Mouse (Mus musculus): Measurements from ENCODE around the gene Ubiad1. TPM values are rescaled to one million over a fixed set of nuclear protein-coding genes. Genes with fewer than 3 reads are reported as not detected.

The Ubiad1 gene
- polyA plus RNA-seq, 1 experiment from 2014 or later = 21.7 TPM

DNA sequence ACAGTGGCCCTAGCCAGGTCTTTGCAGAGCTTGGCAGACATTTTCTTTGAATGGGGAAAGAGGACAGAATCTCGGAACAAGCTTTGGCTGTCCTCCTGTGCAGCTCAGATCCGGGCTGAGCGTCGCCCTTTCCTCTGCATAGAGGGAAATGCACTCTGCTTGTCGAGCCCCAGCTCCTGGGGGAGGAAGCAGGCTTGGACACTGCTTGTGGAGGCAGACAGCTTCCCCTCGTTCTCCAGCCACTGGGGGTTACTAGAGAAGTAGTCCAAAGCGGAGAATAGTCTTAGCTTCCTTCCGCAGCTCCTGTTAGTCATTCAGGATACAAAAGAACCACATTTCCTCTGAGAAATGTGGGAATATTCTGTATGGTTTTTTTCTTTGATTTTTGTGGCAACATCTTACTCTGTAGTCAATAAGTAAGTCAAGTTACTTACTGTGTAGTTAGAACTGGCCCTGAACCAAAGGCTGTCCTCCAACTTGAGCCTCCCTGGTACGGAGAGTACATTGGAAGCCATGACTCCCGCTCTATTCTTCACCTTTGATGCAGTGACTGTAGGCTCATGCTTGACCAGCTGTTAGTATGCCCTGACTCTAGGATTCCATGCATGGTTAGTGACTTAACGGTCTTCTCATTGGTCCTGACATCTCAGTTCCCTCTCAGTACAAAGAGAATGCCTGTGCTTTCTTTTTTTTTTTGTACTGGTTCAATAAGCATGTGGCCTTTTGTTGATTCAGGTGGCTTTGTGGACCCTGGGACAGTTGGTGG lies 25.1 kb upstream of the Ubiad1 start:
- Histone ChIP-seq H3K27me3 (no peaks in the 10 kb centered on the region), H3K4me3 (replicated peaks) (no peak overlapping the region), H3K4me2 (replicated peaks) (no peak overlapping the region), H3K36me3 (peaks cover 92% of the 10 kb centered on the region), H3K9me3 (replicated peaks) (no peaks in the 10 kb centered on the region), H3K4me1 (peaks cover 6% of the 10 kb centered on the region; the same call in 1 of the 2 replicates), H3K9ac (no peak overlapping the region), H3K27ac (replicated peaks) (0 out of 2 replicates have a peak overlapping the region, but pooled peaks have one; percentile 17)
- whole genome bisulfite sequencing = 83% methylated on average over 11 of the region's 11 CpGs
- ATAC-seq (ENCODE audit: insufficient number of reproducible peaks, low FRiP score, low TSS enrichment, low read depth) = no peak

DNA sequence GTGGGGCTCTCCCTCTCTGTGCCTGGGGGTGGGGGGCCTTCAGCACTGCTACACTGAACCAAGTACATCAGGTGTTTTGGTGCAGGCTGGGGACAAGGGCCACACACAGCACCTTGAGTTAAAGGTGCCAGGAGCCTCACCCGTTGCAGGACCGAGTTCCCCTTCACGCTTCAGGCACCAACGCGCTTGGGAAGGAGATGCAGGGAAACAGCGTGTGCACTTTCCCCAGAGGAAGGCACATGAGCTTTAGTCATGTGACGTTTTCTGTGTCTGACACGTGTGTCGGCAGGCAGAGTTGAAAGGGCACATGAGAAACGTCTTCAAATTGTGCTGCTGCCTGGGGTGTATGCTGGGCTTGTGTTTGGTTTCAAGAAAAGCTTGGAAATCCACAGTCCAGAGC lies 23.8 kb upstream of the Ubiad1 start:
- H3K36me3 ChIP-seq = peaks cover 99% of the 10 kb centered on the region
- H3K4me3 ChIP-seq (replicated peaks) = no peak overlapping the region
- H3K4me2 ChIP-seq (replicated peaks) = no peak overlapping the region
- H3K4me1 ChIP-seq = peaks cover 6% of the 10 kb centered on the region; the same call in 1 of the 2 replicates
- H3K27ac ChIP-seq (replicated peaks) = no peak overlapping the region
- no peak overlapping the region for H3K9ac ChIP-seq
- H3K9me3 ChIP-seq (replicated peaks) = no peaks in the 10 kb centered on the region
- 88% methylated on average over 10 of the region's 10 CpGs for WGBS
- no peaks in the 10 kb centered on the region for H3K27me3 ChIP-seq
- no peak for ATAC-seq (ENCODE audit: insufficient number of reproducible peaks, low FRiP score, low TSS enrichment, low read depth)

DNA sequence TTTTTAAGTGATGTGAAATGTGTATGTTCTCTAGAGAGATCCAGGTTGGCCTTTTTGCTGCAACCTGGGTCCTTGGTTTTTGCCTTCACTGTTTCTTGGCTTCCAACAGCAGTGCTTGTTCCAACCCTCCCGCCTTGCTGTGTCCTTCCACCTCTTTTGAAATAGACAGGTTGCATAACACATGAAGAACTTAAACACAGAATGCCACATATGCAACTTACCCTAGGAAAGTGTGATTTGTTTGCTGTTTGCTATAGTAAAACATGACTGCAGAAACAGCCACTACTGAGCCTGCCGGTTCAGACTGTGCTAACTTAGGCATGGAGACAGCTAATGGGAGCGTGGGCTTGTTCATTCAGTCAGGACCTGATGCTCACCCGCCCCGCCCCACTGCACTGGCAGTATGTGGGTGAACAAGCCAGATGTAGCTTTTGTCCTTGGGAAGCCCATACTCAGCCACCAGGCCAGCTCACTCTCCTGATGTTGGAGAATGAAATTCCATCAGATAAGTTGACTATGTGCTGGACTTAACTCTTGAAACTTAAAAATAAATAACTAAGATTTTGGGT lies 22.0 kb upstream of the Ubiad1 start:
- no peak overlapping the region for H3K9ac ChIP-seq
- H3K36me3 ChIP-seq = peaks cover 98% of the 10 kb centered on the region
- peaks cover under 1% of the 10 kb centered on the region; the same call in 1 of the 2 replicates for H3K4me1 ChIP-seq
- H3K27ac ChIP-seq (replicated peaks) = no peak overlapping the region
- no peak overlapping the region for H3K4me2 ChIP-seq (replicated peaks)
- no peak overlapping the region for H3K4me3 ChIP-seq (replicated peaks)
- no peaks in the 10 kb centered on the region for H3K9me3 ChIP-seq (replicated peaks)
- WGBS = 90% methylated on average over 5 of the region's 5 CpGs
- H3K27me3 ChIP-seq = no peaks in the 10 kb centered on the region
- no peak for ATAC-seq (ENCODE audit: insufficient number of reproducible peaks, low FRiP score, low TSS enrichment, low read depth)

DNA sequence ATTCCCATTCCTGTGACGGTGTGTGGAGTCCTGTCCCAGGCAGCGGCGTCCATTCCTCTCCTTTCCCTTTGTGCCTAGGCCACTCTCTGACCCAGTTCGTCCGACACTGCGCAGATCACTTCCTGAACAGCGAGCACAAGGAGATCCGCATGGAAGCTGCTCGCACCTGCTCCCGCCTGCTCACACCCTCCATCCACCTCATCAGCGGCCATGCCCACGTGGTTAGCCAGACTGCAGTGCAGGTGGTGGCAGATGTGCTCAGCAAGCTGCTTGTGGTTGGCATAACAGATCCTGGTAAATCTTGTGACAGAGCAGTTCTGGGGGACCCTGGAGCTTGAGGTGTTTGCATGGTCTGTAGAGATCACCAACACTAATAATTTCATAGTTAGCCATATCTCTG lies 20.3 kb upstream of the Ubiad1 start:
- Histone ChIP-seq H3K4me3 (replicated peaks) (no peak overlapping the region), H3K9ac (no peak overlapping the region), H3K9me3 (replicated peaks) (no peaks in the 10 kb centered on the region), H3K4me2 (replicated peaks) (no peak overlapping the region), H3K36me3 (peaks cover 95% of the 10 kb centered on the region), H3K27me3 (no peaks in the 10 kb centered on the region), H3K27ac (replicated peaks) (no peak overlapping the region), H3K4me1 (no peaks in the 10 kb centered on the region)
- WGBS = 92% methylated on average over 12 of the region's 12 CpGs
- ATAC-seq (ENCODE audit: insufficient number of reproducible peaks, low FRiP score, low TSS enrichment, low read depth) = no peak

DNA sequence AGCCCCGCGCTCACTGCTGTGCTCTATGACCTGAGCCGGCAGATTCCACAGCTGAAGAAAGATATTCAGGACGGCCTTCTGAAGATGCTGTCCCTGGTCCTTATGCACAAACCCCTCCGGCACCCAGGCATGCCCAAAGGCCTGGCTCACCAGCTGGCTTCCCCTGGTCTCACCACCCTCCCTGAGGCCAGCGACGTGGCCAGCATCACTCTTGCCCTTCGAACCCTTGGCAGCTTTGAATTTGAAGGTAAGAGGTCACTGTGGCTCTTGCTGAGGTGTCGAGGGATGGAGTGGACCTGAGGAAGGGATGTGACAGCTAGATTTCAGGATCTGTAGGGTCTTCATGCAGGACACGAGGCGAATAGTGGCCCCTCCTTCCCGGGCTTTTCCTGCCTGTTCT lies 19.7 kb upstream of the Ubiad1 start:
- no peak overlapping the region for H3K27ac ChIP-seq (replicated peaks)
- H3K4me1 ChIP-seq = no peaks in the 10 kb centered on the region
- H3K9me3 ChIP-seq (replicated peaks) = no peaks in the 10 kb centered on the region
- 95% methylated on average over 12 of the region's 12 CpGs for WGBS
- H3K36me3 ChIP-seq = peaks cover 95% of the 10 kb centered on the region
- H3K27me3 ChIP-seq = no peaks in the 10 kb centered on the region
- no peak overlapping the region for H3K4me3 ChIP-seq (replicated peaks)
- ATAC-seq (ENCODE audit: insufficient number of reproducible peaks, low FRiP score, low TSS enrichment, low read depth) = no peak
- no peak overlapping the region for H3K9ac ChIP-seq
- no peak overlapping the region for H3K4me2 ChIP-seq (replicated peaks)

DNA sequence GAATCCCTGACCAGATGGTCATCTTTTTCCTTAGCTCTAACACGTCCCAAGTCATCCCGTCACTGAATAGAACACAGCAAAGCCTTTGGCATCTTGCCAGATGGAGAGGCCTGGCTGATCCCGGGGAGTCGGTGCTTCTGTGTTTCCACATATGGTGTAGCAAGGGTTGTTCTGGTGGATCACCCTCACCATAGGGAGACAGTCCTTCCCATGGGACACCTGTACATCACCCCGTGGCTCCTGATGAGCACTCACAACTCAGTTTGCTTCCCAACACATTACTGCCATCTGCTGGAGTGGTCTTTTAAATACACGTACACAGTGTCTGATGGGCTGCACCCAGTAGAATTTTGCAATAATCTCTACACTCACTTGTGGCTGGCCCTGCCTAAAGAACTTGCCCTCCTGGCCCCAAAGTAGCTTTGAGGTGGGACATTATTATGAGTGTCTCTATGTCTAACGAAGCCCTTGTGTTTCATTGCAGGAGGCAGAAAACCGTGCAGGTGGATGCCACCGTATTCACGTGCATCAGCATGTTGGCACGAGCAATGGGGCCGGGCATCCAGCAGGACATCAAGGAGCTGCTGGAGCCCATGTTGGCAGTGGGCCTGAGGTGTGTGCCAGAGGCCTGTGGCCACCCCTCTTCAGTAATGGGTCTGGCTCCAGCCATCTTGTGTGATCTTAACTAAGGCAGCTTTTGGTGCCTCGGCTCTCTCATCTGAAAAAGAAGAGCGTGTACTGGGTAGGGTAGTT lies 18.8 kb upstream of the Ubiad1 start:
- Histone ChIP-seq H3K36me3 (peaks cover 95% of the 10 kb centered on the region), H3K9ac (no peak overlapping the region), H3K27me3 (no peaks in the 10 kb centered on the region), H3K4me2 (replicated peaks) (no peak overlapping the region), H3K4me1 (no peaks in the 10 kb centered on the region), H3K9me3 (replicated peaks) (no peaks in the 10 kb centered on the region), H3K27ac (replicated peaks) (no peak overlapping the region), H3K4me3 (replicated peaks) (no peak overlapping the region)
- ATAC-seq (ENCODE audit: insufficient number of reproducible peaks, low FRiP score, low TSS enrichment, low read depth) = 0 out of 2 replicates have a peak, but pooled peaks have one; percentile 30
- 72% methylated on average over 14 of the region's 14 CpGs for WGBS

DNA sequence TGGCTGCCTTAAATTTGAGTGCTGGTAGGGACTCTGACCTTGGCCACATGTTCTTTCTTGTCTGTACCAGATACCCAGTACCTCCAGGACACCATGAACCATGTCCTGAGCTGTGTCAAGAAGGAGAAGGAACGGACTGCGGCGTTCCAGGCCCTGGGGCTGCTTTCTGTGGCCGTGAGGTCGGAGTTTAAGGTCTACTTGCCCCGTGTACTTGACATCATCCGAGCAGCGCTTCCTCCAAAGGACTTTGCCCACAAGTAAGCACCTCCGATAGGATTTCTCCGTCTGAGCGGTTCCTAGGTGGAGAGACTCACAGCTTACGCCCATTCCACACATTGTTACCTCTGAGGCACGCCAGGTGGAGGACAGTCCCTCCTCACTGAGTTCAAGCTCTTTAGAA lies 18.1 kb upstream of the Ubiad1 start:
- no peak overlapping the region for H3K27ac ChIP-seq (replicated peaks)
- WGBS = 89% methylated on average over 13 of the region's 13 CpGs

DNA sequence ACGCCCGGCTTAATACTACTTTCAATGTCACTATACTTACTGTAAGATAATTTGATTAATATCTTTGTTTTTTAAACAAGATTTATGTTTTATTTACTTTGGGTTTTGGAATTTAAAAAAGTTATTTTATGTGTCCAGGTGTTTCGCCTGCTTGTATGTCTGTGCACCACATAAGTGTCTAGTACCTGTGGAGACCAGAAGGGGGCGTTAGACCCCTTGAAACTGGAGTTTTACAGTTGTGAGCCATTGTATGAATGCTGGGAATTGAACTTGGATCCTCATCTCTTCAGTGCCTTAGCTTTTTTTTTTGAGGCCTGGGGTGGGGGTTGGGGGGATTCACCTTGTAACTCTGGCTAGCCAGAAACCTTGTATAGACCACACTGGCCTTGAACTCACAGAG lies 17.2 kb upstream of the Ubiad1 start:
- peaks cover 96% of the 10 kb centered on the region for H3K36me3 ChIP-seq
- H3K4me3 ChIP-seq (replicated peaks) = no peak overlapping the region
- H3K9me3 ChIP-seq (replicated peaks) = no peaks in the 10 kb centered on the region
- H3K27me3 ChIP-seq = no peaks in the 10 kb centered on the region
- H3K9ac ChIP-seq = no peak overlapping the region
- 86% methylated on average over 4 of the region's 4 CpGs for WGBS
- no peak for ATAC-seq (ENCODE audit: insufficient number of reproducible peaks, low FRiP score, low TSS enrichment, low read depth)
- no peak overlapping the region for H3K27ac ChIP-seq (replicated peaks)
- H3K4me2 ChIP-seq (replicated peaks) = no peak overlapping the region
- H3K4me1 ChIP-seq = no peaks in the 10 kb centered on the region

More for the DNA sequence above, 18.1 kb upstream of the Ubiad1 start:
- H3K9ac ChIP-seq = no peak overlapping the region
- no peak overlapping the region for H3K4me2 ChIP-seq (replicated peaks)
- no peak for ATAC-seq (ENCODE audit: insufficient number of reproducible peaks, low FRiP score, low TSS enrichment, low read depth)
- no peak overlapping the region for H3K4me3 ChIP-seq (replicated peaks)
- H3K27me3 ChIP-seq = no peaks in the 10 kb centered on the region
- peaks cover 95% of the 10 kb centered on the region for H3K36me3 ChIP-seq
- no peaks in the 10 kb centered on the region for H3K9me3 ChIP-seq (replicated peaks)
- H3K4me1 ChIP-seq = no peaks in the 10 kb centered on the region

DNA sequence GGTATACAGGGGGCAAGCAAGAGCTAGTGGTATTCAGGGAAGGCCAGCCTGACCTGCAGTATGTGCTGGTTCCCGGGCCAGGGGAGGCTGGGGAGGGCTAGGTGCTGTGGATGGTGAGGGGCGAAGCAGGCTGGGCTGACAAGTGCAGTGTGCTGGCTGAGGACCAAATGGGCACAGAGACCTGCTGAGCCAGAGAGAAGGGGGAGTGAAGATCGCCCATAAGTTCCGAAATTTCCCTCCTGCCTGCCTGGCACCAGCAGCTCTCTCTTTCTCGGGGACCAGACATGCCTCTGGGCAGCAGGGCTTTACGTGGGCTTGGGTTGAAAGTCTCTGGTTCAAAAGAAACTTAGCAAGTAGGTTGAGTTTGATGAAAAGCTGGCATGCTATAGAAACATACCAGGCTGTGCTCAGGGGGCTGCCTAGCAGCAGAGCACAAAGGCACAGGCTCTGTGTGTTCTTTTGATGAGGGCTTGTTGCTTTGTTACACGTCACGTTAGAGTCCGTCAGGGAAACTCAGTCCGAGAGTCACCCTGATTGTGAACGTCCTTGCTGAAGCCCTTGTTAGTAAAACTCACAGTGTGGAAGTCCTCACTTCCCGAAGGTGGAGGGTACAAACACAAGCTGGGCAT lies 16.2 kb upstream of the Ubiad1 start:
- H3K27ac ChIP-seq (replicated peaks) = no peak overlapping the region
- no peaks in the 10 kb centered on the region for H3K27me3 ChIP-seq
- H3K4me2 ChIP-seq (replicated peaks) = no peak overlapping the region
- no peaks in the 10 kb centered on the region for H3K9me3 ChIP-seq (replicated peaks)
- ATAC-seq (ENCODE audit: insufficient number of reproducible peaks, low FRiP score, low TSS enrichment, low read depth) = no peak
- H3K9ac ChIP-seq = no peak overlapping the region
- 91% methylated on average over 12 of the region's 12 CpGs for WGBS
- no peaks in the 10 kb centered on the region for H3K4me1 ChIP-seq
- no peak overlapping the region for H3K4me3 ChIP-seq (replicated peaks)
- H3K36me3 ChIP-seq = peaks cover 96% of the 10 kb centered on the region

DNA sequence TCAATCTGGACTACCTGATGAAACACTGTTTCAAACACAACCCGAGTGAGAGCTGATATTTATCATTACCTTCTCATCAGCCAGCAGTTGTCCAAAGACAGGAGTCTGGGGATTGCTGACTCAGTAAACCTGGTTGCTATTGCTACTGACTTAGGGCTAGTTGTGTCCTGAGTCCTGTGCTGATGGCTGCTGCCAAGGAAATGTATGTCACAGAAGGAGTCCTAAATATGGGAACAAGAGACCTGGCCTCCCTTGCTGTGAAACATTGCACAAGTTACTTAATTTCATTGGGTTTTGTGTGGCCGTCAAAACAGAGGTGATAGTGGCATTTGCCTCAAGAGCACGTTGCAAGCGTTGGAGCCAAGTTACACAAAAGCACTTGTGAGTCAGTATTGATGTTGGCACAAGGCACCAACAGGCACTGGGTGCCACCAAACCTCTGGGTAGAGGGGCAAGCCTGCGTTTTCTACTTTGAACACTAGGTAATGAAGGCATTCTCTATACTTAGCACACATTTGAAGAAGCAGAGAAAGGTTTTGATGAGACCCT lies 11.0 kb upstream of the Ubiad1 start:
- H3K27ac ChIP-seq (replicated peaks) = no peak overlapping the region
- H3K4me2 ChIP-seq (replicated peaks) = no peak overlapping the region
- WGBS = 94% methylated on average over 5 of the region's 5 CpGs
- no peak for ATAC-seq (ENCODE audit: insufficient number of reproducible peaks, low FRiP score, low TSS enrichment, low read depth)
- H3K9me3 ChIP-seq (replicated peaks) = no peaks in the 10 kb centered on the region
- H3K36me3 ChIP-seq = peaks cover 82% of the 10 kb centered on the region
- no peaks in the 10 kb centered on the region for H3K27me3 ChIP-seq
- no peak overlapping the region for H3K9ac ChIP-seq
- no peaks in the 10 kb centered on the region for H3K4me1 ChIP-seq
- H3K4me3 ChIP-seq (replicated peaks) = no peak overlapping the region

DNA sequence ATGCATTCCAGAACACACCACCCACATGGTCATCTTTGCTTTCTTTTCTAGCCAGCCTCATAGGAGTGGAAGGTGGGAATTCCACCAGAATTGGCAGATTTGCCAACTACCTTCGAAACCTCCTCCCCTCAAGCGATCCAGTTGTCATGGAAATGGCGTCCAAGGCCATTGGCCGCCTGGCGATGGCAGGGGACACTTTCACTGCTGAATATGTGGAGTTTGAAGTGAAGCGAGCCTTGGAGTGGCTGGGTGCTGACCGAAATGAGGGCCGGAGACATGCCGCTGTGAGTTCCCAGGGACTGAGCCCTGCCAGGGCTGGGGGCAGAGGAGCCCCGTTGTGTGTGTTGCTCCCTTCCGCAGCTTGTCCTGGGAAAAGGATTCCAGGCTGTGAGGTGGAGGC lies 9.1 kb upstream of the Ubiad1 start:
- Histone ChIP-seq H3K36me3 (peaks cover 66% of the 10 kb centered on the region), H3K4me2 (replicated peaks) (no peak overlapping the region), H3K9ac (no peak overlapping the region), H3K4me3 (replicated peaks) (no peak overlapping the region), H3K9me3 (replicated peaks) (no peaks in the 10 kb centered on the region), H3K27ac (replicated peaks) (no peak overlapping the region), H3K27me3 (no peaks in the 10 kb centered on the region), H3K4me1 (peaks cover 9% of the 10 kb centered on the region)
- no peak for ATAC-seq (ENCODE audit: insufficient number of reproducible peaks, low FRiP score, low TSS enrichment, low read depth)
- WGBS = 93% methylated on average over 11 of the region's 11 CpGs

Data from embryonic facial prominence, embryonic 15.5 days (tissue).